ENCODE assay signal across 23 mouse cellular contexts in the genomic region with DNA sequence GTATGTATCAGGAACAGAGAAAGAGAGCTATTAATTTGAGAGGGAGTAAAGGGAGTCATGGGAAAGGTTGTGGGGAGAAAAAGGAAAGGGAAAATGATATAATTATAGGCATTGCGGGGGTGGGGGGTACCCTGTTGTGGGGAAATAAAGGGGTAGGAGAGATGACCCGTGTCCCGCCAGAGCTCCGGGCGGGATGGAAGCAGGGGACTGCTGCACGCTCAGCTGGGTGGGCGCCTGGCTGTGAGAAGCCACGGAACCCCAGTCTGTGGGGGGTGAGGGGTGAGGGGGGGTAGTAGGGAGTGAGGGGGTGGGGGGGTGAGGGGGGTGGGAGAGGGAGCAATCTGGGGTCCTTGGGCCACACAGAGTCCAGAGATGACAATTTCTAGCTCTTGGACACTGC.
"Had no signal": no experiment of that assay in that cellular context is flagged by ENCODE, and none has a peak within 500 bp of the region (broad histone marks: within the 10 kb centered on the region; RNA-seq: fewer than 3 reads in every experiment).

No protein-coding gene starts in this region.

- H3K4me2 ChIP-seq: kidney, embryonic 15.5 days; limb, embryonic 12.5 days; limb, embryonic 15.5 days; lung, embryonic 15.5 days; midbrain, embryonic 13.5 days; neural tube, embryonic 13.5 days; stomach, embryonic 15.5 days had no signal

- H3K9ac ChIP-seq: kidney, embryonic 15.5 days; limb, embryonic 12.5 days; limb, embryonic 15.5 days; liver, embryonic 14.5 days; lung, embryonic 15.5 days; midbrain, embryonic 13.5 days; neural tube, embryonic 13.5 days; stomach, embryonic 15.5 days had no signal

- H3K27me3 ChIP-seq: kidney, embryonic 15.5 days; limb, embryonic 12.5 days; limb, embryonic 15.5 days; lung, embryonic 15.5 days; megakaryocyte, embryonic 14.5 days; midbrain, embryonic 13.5 days; neural tube, embryonic 13.5 days; stomach, embryonic 15.5 days had no signal

- H3K4me3 ChIP-seq: kidney, embryonic 15.5 days; limb, embryonic 12.5 days; limb, embryonic 15.5 days; lung, embryonic 15.5 days; megakaryocyte, embryonic 14.5 days; midbrain, embryonic 10.5 days; midbrain, embryonic 13.5 days; myocyte; neural tube, embryonic 13.5 days; stomach, embryonic 15.5 days had no signal

- ATAC-seq: midbrain, embryonic 13.5 days; midbrain, embryonic 16.5 days had no signal

- H3K9me3 ChIP-seq: kidney, embryonic 15.5 days; limb, embryonic 12.5 days; limb, embryonic 15.5 days; lung, embryonic 15.5 days; megakaryocyte, embryonic 14.5 days; midbrain, embryonic 10.5 days; midbrain, embryonic 13.5 days; neural tube, embryonic 13.5 days; stomach, embryonic 15.5 days had no signal

- H3K27ac ChIP-seq: kidney, embryonic 15.5 days; limb, embryonic 12.5 days; limb, embryonic 15.5 days; liver, embryonic 14.5 days; lung, embryonic 15.5 days; midbrain, embryonic 10.5 days; midbrain, embryonic 13.5 days; neural tube, embryonic 13.5 days; stomach, embryonic 15.5 days had no signal

- DNase-seq: kidney, adult 8-10 months; kidney, postnatal 10 days; kidney, postnatal 36 days; left cerebral cortex, postnatal 4 days; lung, adult 18-20 months; lung, postnatal 10 days; lung, postnatal 36 days; retina, postnatal 1 day; right cerebral cortex, postnatal 25 days; spleen, adult 18-20 months; thymus, postnatal 25 days had no signal

- H3K36me3 ChIP-seq: kidney, embryonic 15.5 days; limb, embryonic 15.5 days; lung, embryonic 15.5 days; midbrain, embryonic 10.5 days; midbrain, embryonic 13.5 days; neural tube, embryonic 13.5 days; stomach, embryonic 15.5 days had no signal
